Mouse (Mus musculus) liver, adult 10 weeks (tissue): Measurements from ENCODE around the gene Pex5l. TPM values are rescaled to one million over a fixed set of nuclear protein-coding genes. Genes with fewer than 3 reads are reported as not detected.

Source experiments
- polyA plus RNA-seq: library from polyadenylated mRNA; stranded (reverse); fragments of 350-450 nt; fragmentation: Illumina TruSeq; extraction: RNeasy Lipid Tissue Mini Kit (QIAGEN cat#74804); gene quantifications from one replicate; pipeline ENCODE4 v1.2.3, GENCODE M21; 2014; ENCODE audit warnings: low read depth, low replicate concordance

Pex5l gene
- not detected for polyA plus RNA-seq

GRCm38 (mm10) chr3:33142901-33143461 lies at the start of gene Pex5l:
Gene Pex5l, minus strand, starts transcription at chr3:33143247.

